9 mouse cellular contexts compared by ENCODE assay signal in genomic region chr2:18049279-18049821, GRCm38 (mm10). TPM values are rescaled to one million over a fixed set of nuclear protein-coding genes. Genes with fewer than 3 reads are reported as not detected.
DNase-seq lines count a peak whose midpoint lies in the region; ATAC-seq and TF ChIP-seq lines count a peak whose summit lies in the region.
"Had no signal": no experiment of that assay in that cellular context is flagged by ENCODE, and none has a peak within 500 bp of the region (broad histone marks: within the 10 kb centered on the region; RNA-seq: fewer than 3 reads in every experiment).

No protein-coding gene starts in this region.

- H3K27ac ChIP-seq in layer of hippocampus, adult 2 months, result peak overlapping the region; percentile 99
- peak overlapping the region; percentile 100 for H3K27ac ChIP-seq in forebrain, embryonic 13.5 days
- H3K27ac ChIP-seq in midbrain, embryonic 16.5 days (ENCODE audit: low read length), result peak overlapping the region; percentile 100

- DNase-seq in layer of hippocampus, adult 2 months (ENCODE audit: low spot score in 2 of 2), result no peak
- no peak for DNase-seq in layer of hippocampus, postnatal 14 days (ENCODE audit: low spot score in 2 of 2)
- peak; percentile 72 to 75 for DNase-seq in kidney, adult 8-10 months
- no peak for DNase-seq in frontal cortex, postnatal 14 days (ENCODE audit: low spot score in 2 of 2)
- no peak for DNase-seq in thymus, postnatal 14 days
- no peak for DNase-seq in frontal cortex, postnatal 10 days (ENCODE audit: low spot score in 2 of 2)

- peak overlapping the region; percentile 80 for H3K4me3 ChIP-seq in layer of hippocampus, adult 2 months
- H3K4me3 ChIP-seq in forebrain, embryonic 13.5 days, result peak overlapping the region; percentile 95
- H3K4me3 ChIP-seq in midbrain, embryonic 16.5 days (ENCODE audit: low read depth, low read length), result peak overlapping the region; percentile 94

- under 1% methylated on average over 11 of the region's 11 CpGs for WGBS in forebrain, embryonic 13.5 days
- 8% methylated on average over 11 of the region's 11 CpGs for WGBS in midbrain, embryonic 16.5 days

- TF ChIP-seq CTCF in layer of hippocampus, adult 2 months (conservative IDR thresholded peaks at IDR 0.05), result no peak

- H3K4me2 ChIP-seq in forebrain, embryonic 13.5 days, result peak overlapping the region; percentile 87
- peak overlapping the region; percentile 81 for H3K4me2 ChIP-seq in midbrain, embryonic 16.5 days (ENCODE audit: low read length)

- peaks cover 52% of the 10 kb centered on the region for H3K4me1 ChIP-seq in forebrain, embryonic 13.5 days
- H3K4me1 ChIP-seq in midbrain, embryonic 16.5 days (ENCODE audit: control insufficient read depth, insufficient read depth, low read length), result peaks cover 38% of the 10 kb centered on the region

- ATAC-seq in forebrain, embryonic 13.5 days, result no peak
- no peak for ATAC-seq in midbrain, embryonic 16.5 days

- H3K9ac ChIP-seq in forebrain, embryonic 13.5 days, result peak overlapping the region; percentile 100
- peak overlapping the region; percentile 50 for H3K9ac ChIP-seq in midbrain, embryonic 16.5 days (ENCODE audit: low read depth, low read length)

- no peaks in the 10 kb centered on the region for H3K27me3 ChIP-seq in forebrain, embryonic 13.5 days
- H3K27me3 ChIP-seq in midbrain, embryonic 16.5 days (ENCODE audit: control insufficient read depth, insufficient read depth, low read depth, low read length), result no peaks in the 10 kb centered on the region

- H3K36me3 ChIP-seq in forebrain, embryonic 13.5 days (ENCODE audit: poor library complexity, severe bottlenecking), result no peaks in the 10 kb centered on the region
- no peaks in the 10 kb centered on the region for H3K36me3 ChIP-seq in midbrain, embryonic 16.5 days (ENCODE audit: control insufficient read depth, insufficient read depth, low read length)

- no peaks in the 10 kb centered on the region for H3K9me3 ChIP-seq in forebrain, embryonic 13.5 days (replicated peaks)
- no peaks in the 10 kb centered on the region for H3K9me3 ChIP-seq in midbrain, embryonic 16.5 days (replicated peaks; ENCODE audit: control insufficient read depth, low read length, poor library complexity, severe bottlenecking)

RNA-seq across cellular contexts. Expression of gene Skida1, which starts 0.5 kb away (rescaled TPM):
- 10 to 100 TPM; 16.8 to 16.9 TPM for total RNA-seq in layer of hippocampus, adult 2 months (2021)
- 10 to 100 TPM; 15.4 to 16.8 TPM for total RNA-seq in layer of hippocampus, postnatal 14 days (2021)
- 17.2 and 17.9 TPM in 2 replicates for polyA plus RNA-seq in forebrain, embryonic 13.5 days (2015; fragmentation: Nextera tagmentation; extraction: Ambion mirVana)
- 5.0 and 7.4 TPM in 2 replicates for polyA plus RNA-seq in midbrain, embryonic 16.5 days (2015; fragmentation: Nextera tagmentation; extraction: Ambion mirVana)

RNA-seq across cellular contexts. Expression of gene Mllt10, which starts 5.7 kb away (rescaled TPM):
- total RNA-seq in layer of hippocampus, adult 2 months (2021), result 10 to 100 TPM; 63.6 to 67.6 TPM
- 10 to 100 TPM; 51.0 to 63.0 TPM for total RNA-seq in layer of hippocampus, postnatal 14 days (2021)
- polyA plus RNA-seq in forebrain, embryonic 13.5 days (2015; fragmentation: Nextera tagmentation; extraction: Ambion mirVana), result 73.5 and 75.3 TPM in 2 replicates
- 43.7 and 45.8 TPM in 2 replicates for polyA plus RNA-seq in midbrain, embryonic 16.5 days (2015; fragmentation: Nextera tagmentation; extraction: Ambion mirVana)

RNA-seq across cellular contexts. Expression of gene A930004D18Rik, which starts 11.8 kb away (rescaled TPM):
- 1 to 10 TPM; 4.2 to 4.3 TPM for total RNA-seq in layer of hippocampus, adult 2 months (2021)
- total RNA-seq in layer of hippocampus, postnatal 14 days (2021), result 1 to 10 TPM; 2.9 to 4.8 TPM
- polyA plus RNA-seq in forebrain, embryonic 13.5 days (2015; fragmentation: Nextera tagmentation; extraction: Ambion mirVana), result 16.2 and 20.3 TPM in 2 replicates
- polyA plus RNA-seq in midbrain, embryonic 16.5 days (2015; fragmentation: Nextera tagmentation; extraction: Ambion mirVana), result 7.5 and 10.8 TPM in 2 replicates

RNA-seq across cellular contexts. Expression of gene H2al2a, which starts 52.6 kb away (rescaled TPM):
- total RNA-seq in layer of hippocampus, adult 2 months (2021), result not detected
- not detected for total RNA-seq in layer of hippocampus, postnatal 14 days (2021)
- not detected in 2 replicates for polyA plus RNA-seq in forebrain, embryonic 13.5 days (2015; fragmentation: Nextera tagmentation; extraction: Ambion mirVana)
- polyA plus RNA-seq in midbrain, embryonic 16.5 days (2015; fragmentation: Nextera tagmentation; extraction: Ambion mirVana), result not detected in 2 replicates
- total RNA-seq: layer of hippocampus, postnatal 10 days had no signal

Comparison
In these comparisons a context has a peak if more than half of its experiments do, and no peak if none do; other contexts are left out.
1. DNase-seq: peak in kidney, adult 8-10 months (2 of 2); none in layer of hippocampus, adult 2 months (0 of 2), layer of hippocampus, postnatal 14 days (0 of 2), frontal cortex, postnatal 14 days (0 of 2), thymus, postnatal 14 days (single experiment) and frontal cortex, postnatal 10 days (0 of 2).
2. Peak in every context shown above with its lines, with median percentiles within 50 percentile points of each other: H3K27ac ChIP-seq and H3K4me3 ChIP-seq.